Mouse (Mus musculus): ENCODE measurements around the gene Ccsap. TPM values are rescaled to one million over a fixed set of nuclear protein-coding genes. Genes with fewer than 3 reads are reported as not detected.

Gene Ccsap
- polyA plus RNA-seq, 1 experiment from 2014 or later: 8.4 TPM

GRCm38 (mm10) chr8:123793900-123794299 lies 66.1 kb downstream of the Ccsap start:
- Histone ChIP-seq H3K36me3 (no peaks in the 10 kb centered on the region), H3K4me3 (replicated peaks) (no peak overlapping the region), H3K27ac (no peak overlapping the region), H3K27me3 (no peaks in the 10 kb centered on the region), H3K9me3 (no peaks in the 10 kb centered on the region), H3K4me1 (replicated peaks) (no peaks in the 10 kb centered on the region; the same call in 1 of the 2 replicates), H3K9ac (replicated peaks) (no peak overlapping the region), H3K4me2 (no peak overlapping the region)
- ATAC-seq (ENCODE audit: insufficient number of reproducible peaks, insufficient read depth, low FRiP score, low TSS enrichment, low read depth): no peak
- WGBS: 30% methylated on average over 10 of the region's 10 CpGs

- WGBS: 79% methylated on average over 7 of the region's 7 CpGs
- H3K27me3 ChIP-seq: 0 out of 2 replicates have a peak, but pooled peaks cover 8% of the 10 kb centered on the region
- no peak overlapping the region for H3K4me2 ChIP-seq
- no peaks in the 10 kb centered on the region for H3K36me3 ChIP-seq
- no peaks in the 10 kb centered on the region for H3K4me1 ChIP-seq (replicated peaks)
- H3K4me3 ChIP-seq (replicated peaks): no peak overlapping the region
- no peak for ATAC-seq (ENCODE audit: insufficient number of reproducible peaks, insufficient read depth, low FRiP score, low TSS enrichment, low read depth)
- no peaks in the 10 kb centered on the region for H3K9me3 ChIP-seq
- H3K27ac ChIP-seq: no peak overlapping the region
- no peak overlapping the region for H3K9ac ChIP-seq (replicated peaks)
These were observed 68.2 kb downstream of the Ccsap start for GRCm38 (mm10) chr8:123791845-123792225.

- Histone ChIP-seq H3K4me1 (replicated peaks) (no peaks in the 10 kb centered on the region), H3K4me3 (replicated peaks) (no peak overlapping the region), H3K9me3 (no peaks in the 10 kb centered on the region), H3K27ac (no peak overlapping the region), H3K9ac (replicated peaks) (no peak overlapping the region), H3K27me3 (0 out of 2 replicates have a peak, but pooled peaks cover 8% of the 10 kb centered on the region), H3K36me3 (no peaks in the 10 kb centered on the region), H3K4me2 (no peak overlapping the region)
- 83% methylated on average over 16 of the region's 16 CpGs for WGBS
- ATAC-seq (ENCODE audit: insufficient number of reproducible peaks, insufficient read depth, low FRiP score, low TSS enrichment, low read depth): no peak
These were observed 68.7 kb downstream of the Ccsap start for GRCm38 (mm10) chr8:123791101-123791844.

Other genes with a start within 250 kb of the Ccsap start
- 7.3 and 8.9 TPM in 2 replicates for gene Rhou, start 206.3 kb downstream of the Ccsap start, polyA plus RNA-seq (2016; fragmentation: Nextera tagmentation; extraction: Ambion mirVana)
- 52.4 and 56.3 TPM in 2 replicates for gene Rab4a, start 54.2 kb downstream of the Ccsap start, polyA plus RNA-seq (2016; fragmentation: Nextera tagmentation; extraction: Ambion mirVana)
- gene Acta1, start 34.5 kb upstream of the Ccsap start, polyA plus RNA-seq (2016; fragmentation: Nextera tagmentation; extraction: Ambion mirVana): 102 and 120 TPM in 2 replicates
- 50.7 and 56.4 TPM in 2 replicates for gene Nup133, start 89.1 kb upstream of the Ccsap start, polyA plus RNA-seq (2016; fragmentation: Nextera tagmentation; extraction: Ambion mirVana)
- 20.2 and 21.6 TPM in 2 replicates for gene Abcb10, start 122.9 kb upstream of the Ccsap start, polyA plus RNA-seq (2016; fragmentation: Nextera tagmentation; extraction: Ambion mirVana)
- 45.7 and 48.9 TPM in 2 replicates for gene Taf5l, start 161.2 kb upstream of the Ccsap start, polyA plus RNA-seq (2016; fragmentation: Nextera tagmentation; extraction: Ambion mirVana)
- 5.1 and 6.4 TPM in 2 replicates for gene Urb2, start 161.3 kb upstream of the Ccsap start, polyA plus RNA-seq (2016; fragmentation: Nextera tagmentation; extraction: Ambion mirVana)